Mouse (Mus musculus): Measurements from ENCODE around the gene Gna12.

DNA sequence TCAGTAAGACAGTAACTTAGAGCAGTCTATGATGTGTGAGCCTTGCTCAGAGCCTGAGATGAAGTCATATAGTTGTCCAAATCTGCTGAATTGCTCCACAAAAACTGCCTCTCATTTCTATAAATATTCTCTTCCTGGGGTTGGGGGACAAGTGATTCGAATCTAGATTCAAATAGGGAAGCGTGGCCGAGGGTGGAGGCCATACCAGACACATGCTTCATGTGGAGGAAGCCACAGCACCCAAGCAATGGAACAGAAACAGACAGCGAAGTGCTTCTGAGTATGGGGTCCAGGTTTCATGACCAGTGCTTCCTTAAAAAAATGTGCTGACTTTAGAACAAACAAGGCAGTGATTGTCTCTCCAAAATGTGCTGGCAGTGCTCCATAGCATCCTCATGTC is 11.7 kb upstream of the Gna12 start:
- TF ChIP-seq CTCF (IDR thresholded peaks at IDR 0.05; ENCODE audit: borderline replicate concordance, insufficient read depth, low read length) (no peak), POLR2A (IDR thresholded peaks at IDR 0.05; ENCODE audit: low read depth, low read length) (no peak)
